Comparison of ENCODE assay signal across 8 mouse cellular contexts in genomic region chr4:115052343-115053005, GRCm38 (mm10). TPM values are rescaled to one million over a fixed set of nuclear protein-coding genes. Genes with fewer than 3 reads are reported as not detected.
DNase-seq lines count a peak whose midpoint lies in the region; ATAC-seq and TF ChIP-seq lines count a peak whose summit lies in the region.

No protein-coding gene starts in this region.

- no peak for TF ChIP-seq CTCF in stomach, postnatal 0 days (IDR thresholded peaks at IDR 0.05; ENCODE audit: low read depth)

- 0 out of 2 replicates have a peak, but pooled peaks cover 3% of the 10 kb centered on the region for H3K4me1 ChIP-seq in stomach, postnatal 0 days (replicated peaks; ENCODE audit: control insufficient read depth, insufficient read depth)

- H3K9me3 ChIP-seq in stomach, postnatal 0 days (ENCODE audit: control insufficient read depth, low read length) = no peaks in the 10 kb centered on the region

- intact Hi-C loops in heart, postnatal 10 days (cut with DNase I) = no loop called here

- DNase-seq in CD4-positive helper T cell, adult 2 months (ENCODE audit: low read depth, low spot score) = peak; percentile 20
- DNase-seq in MN1 (ENCODE audit: low spot score) = peak; percentile 60
- peak; percentile 77 to 84 for DNase-seq in heart, postnatal 10 days
- DNase-seq in kidney, postnatal 36 days = peak; percentile 84 to 86
- peak; percentile 66 for DNase-seq in stomach, postnatal 0 days (ENCODE audit: low spot score)

- H3K79me2 ChIP-seq in macrophage (ENCODE audit: inconsistent target) = peaks cover 5% of the 10 kb centered on the region; the same call in 1 of the 2 replicates

- peak overlapping the region; percentile 43 for H3K27ac ChIP-seq in macrophage
- peak overlapping the region; percentile 69 for H3K27ac ChIP-seq in stomach, postnatal 0 days (replicated peaks)

- no peaks in the 10 kb centered on the region for H3K36me3 ChIP-seq in macrophage (ENCODE audit: inconsistent target)
- H3K36me3 ChIP-seq in stomach, postnatal 0 days (ENCODE audit: control insufficient read depth, insufficient read depth, low read length) = no peaks in the 10 kb centered on the region

- peaks cover 5% of the 10 kb centered on the region; the same call in 1 of the 2 replicates for H3K27me3 ChIP-seq in stomach, postnatal 0 days (ENCODE audit: control insufficient read depth, insufficient read depth, low read length)

- H3K4me2 ChIP-seq in stomach, postnatal 0 days (replicated peaks; ENCODE audit: low read depth) = peak overlapping the region; percentile 39

- WGBS in macrophage (ENCODE audit: missing documents) = 6% methylated on average over 36 of the region's 36 CpGs
- WGBS in stomach, postnatal 0 days = 4% methylated on average over 36 of the region's 36 CpGs

- peak; percentile 31; the same call in 1 of the 2 replicates for ATAC-seq in erythroid progenitor cell, adult 5-6 weeks (replicated peaks; ENCODE audit: low FRiP score, poor library complexity, severe bottlenecking)
- ATAC-seq in stomach, postnatal 0 days (ENCODE audit: low FRiP score, low TSS enrichment) = peak; percentile 55
- no peak for ATAC-seq in activated CD4-positive, CD25-positive, alpha-beta regulatory T cell, adult 4 months

- no peak for TF ChIP-seq EP300 in stomach, postnatal 0 days (optimal IDR thresholded peaks at IDR 0.05)

- H3K9ac ChIP-seq in stomach, postnatal 0 days (ENCODE audit: low read length) = no peak overlapping the region

- no peak overlapping the region; the same call in 1 of the 2 replicates for H3K4me3 ChIP-seq in macrophage (ENCODE audit: inconsistent target)
- peak overlapping the region; percentile 23 for H3K4me3 ChIP-seq in stomach, postnatal 0 days (ENCODE audit: low read depth, low read length)

RNA-seq across cellular contexts. Expression of gene Tal1, which starts 3.8 kb away (rescaled TPM):
- total RNA-seq in erythroid progenitor cell, adult 5-6 weeks (2015; ENCODE audit: low replicate concordance) = 227 and 255 TPM in 2 replicates
- total RNA-seq in erythroid progenitor cell, adult 5-6 weeks (2017; ENCODE audit: low replicate concordance) = 186 and 231 TPM in 2 replicates
- 1 to 10 TPM; 7.2 to 7.3 TPM for total RNA-seq in heart, postnatal 10 days (2021)
- total RNA-seq in macrophage (2018; cell fraction: chromatin; rRNA removed) = 10 to 100 TPM in 16 of 26 experiments, 1 to 10 TPM in 10; 3.0 to 32.6 (median 10.5) TPM
- total RNA-seq in macrophage (2018; cell fraction: cytosol; rRNA removed) = 10 to 100 TPM in 1 of 26 experiments, 1 to 10 TPM in 25; 3.0 to 13.7 (median 5.2) TPM
- 10 to 100 TPM in 13 of 26 experiments, 1 to 10 TPM in 13; 3.2 to 34.5 (median 10.0) TPM for total RNA-seq in macrophage (2018; cell fraction: nucleus; rRNA removed)
- 3.6 to 11.5 TPM (median 5.3 TPM) in 3 replicates for polyA plus RNA-seq in macrophage (2018)
- polyA plus RNA-seq in stomach, postnatal 0 days (2015; fragmentation: Nextera tagmentation; extraction: Ambion mirVana) = 0.16 and 0.19 TPM in 2 replicates
- not detected for polyA plus RNA-seq in activated CD4-positive, CD25-positive, alpha-beta regulatory T cell, adult 4 months (2017; shearing (Covaris generic))

RNA-seq across cellular contexts. Expression of gene Pdzk1ip1, which starts 36.0 kb away (rescaled TPM):
- 733 and 856 TPM in 2 replicates for total RNA-seq in erythroid progenitor cell, adult 5-6 weeks (2015; ENCODE audit: low replicate concordance)
- 400 and 437 TPM in 2 replicates for total RNA-seq in erythroid progenitor cell, adult 5-6 weeks (2017; ENCODE audit: low replicate concordance)
- total RNA-seq in heart, postnatal 10 days (2021) = 1 to 10 TPM in 1 of 2 experiments, under 1 TPM in 1; 0.74 to 1.5 TPM
- total RNA-seq in macrophage (2018; cell fraction: chromatin; rRNA removed) = 100 to 1,000 TPM in 1 of 26 experiments, 10 to 100 TPM in 6, 1 to 10 TPM in 18, not detected in 1; 1.8 to 110 (median 6.1) TPM
- total RNA-seq in macrophage (2018; cell fraction: cytosol; rRNA removed) = 100 to 1,000 TPM in 9 of 26 experiments, 10 to 100 TPM in 17; 35.2 to 171 (median 71.0) TPM
- total RNA-seq in macrophage (2018; cell fraction: nucleus; rRNA removed) = 100 to 1,000 TPM in 1 of 26 experiments, 10 to 100 TPM in 25; 16.5 to 130 (median 27.7) TPM
- polyA plus RNA-seq in macrophage (2018) = 24.4 to 124 TPM (median 41.0 TPM) in 3 replicates
- 255 and 279 TPM in 2 replicates for polyA plus RNA-seq in stomach, postnatal 0 days (2015; fragmentation: Nextera tagmentation; extraction: Ambion mirVana)
- polyA plus RNA-seq in activated CD4-positive, CD25-positive, alpha-beta regulatory T cell, adult 4 months (2017; shearing (Covaris generic)) = 10 to 100 TPM; 31.4 to 40.8 TPM

RNA-seq across cellular contexts. Expression of gene Stil, which starts 52.5 kb away (rescaled TPM):
- 96.2 and 98.1 TPM in 2 replicates for total RNA-seq in erythroid progenitor cell, adult 5-6 weeks (2015; ENCODE audit: low replicate concordance)
- 73.3 and 112 TPM in 2 replicates for total RNA-seq in erythroid progenitor cell, adult 5-6 weeks (2017; ENCODE audit: low replicate concordance)
- 1 to 10 TPM; 3.2 to 3.3 TPM for total RNA-seq in heart, postnatal 10 days (2021)
- total RNA-seq in macrophage (2018; cell fraction: chromatin; rRNA removed) = 10 to 100 TPM in 3 of 26 experiments, 1 to 10 TPM in 22, under 1 TPM in 1; 0.84 to 11.2 (median 4.1) TPM
- total RNA-seq in macrophage (2018; cell fraction: cytosol; rRNA removed) = 1 to 10 TPM in 14 of 26 experiments, under 1 TPM in 12; 0.38 to 1.8 (median 1.0) TPM
- total RNA-seq in macrophage (2018; cell fraction: nucleus; rRNA removed) = 10 to 100 TPM in 1 of 26 experiments, 1 to 10 TPM in 24, under 1 TPM in 1; 0.79 to 17.8 (median 2.7) TPM
- polyA plus RNA-seq in macrophage (2018) = 1.1 to 3.7 TPM (median 1.2 TPM) in 3 replicates
- polyA plus RNA-seq in stomach, postnatal 0 days (2015; fragmentation: Nextera tagmentation; extraction: Ambion mirVana) = 1.7 and 1.8 TPM in 2 replicates
- 1 to 10 TPM; 6.0 to 6.7 TPM for polyA plus RNA-seq in activated CD4-positive, CD25-positive, alpha-beta regulatory T cell, adult 4 months (2017; shearing (Covaris generic))

Comparison
In these comparisons a context has a peak if more than half of its experiments do, and no peak if none do; other contexts are left out.
1. DNase-seq: peak in every context shown above with its lines; median percentile 85 in kidney, postnatal 36 days; 80 in heart, postnatal 10 days; 66 in stomach, postnatal 0 days; 60 in MN1; 20 in CD4-positive helper T cell, adult 2 months.